Mouse (Mus musculus): ENCODE measurements around the gene Hoxb7.

GRCm38 (mm10) chr11:96288455-96289221 lies 2.2 kb downstream of the Hoxb7 start:
- TF ChIP-seq CTCF (IDR thresholded peaks at IDR 0.05; ENCODE audit: borderline replicate concordance, insufficient read depth, low read depth, low read length) (no peak), POLR2A (IDR thresholded peaks at IDR 0.05; ENCODE audit: borderline replicate concordance, insufficient read depth, low read length) (no peak)
